Mouse (Mus musculus) heart, embryonic 12.5 days (tissue): ENCODE data around the gene Cd86. TPM values are rescaled to one million over a fixed set of nuclear protein-coding genes. Genes with fewer than 3 reads are reported as not detected.

ENCODE experiments used
- ATAC-seq: fragments of 200-750 bp; cut with Nextera tagmentation; 2 replicates; pipeline ENCODE4 v1.8.0; 2017; ENCODE audit warnings: moderate TSS enrichment, moderate library complexity; ENCODE audit not compliant: insufficient number of reproducible peaks, low FRiP score
- H3K27ac ChIP-seq: fragments of 300-500 bp; sonication (generic); 2 replicates; pipeline ENCODE4 v1.5.1; 2016; ENCODE audit warnings: mild to moderate bottlenecking, moderate library complexity; ENCODE audit not compliant: poor library complexity, severe bottlenecking
- H3K27me3 ChIP-seq: fragments of 300-500 bp; sonication (generic); replicated peaks from 2 replicates; pipeline ENCODE4 v1.6.1; 2016; ENCODE audit warnings: mild to moderate bottlenecking, moderate library complexity
- H3K36me3 ChIP-seq: fragments of 300-500 bp; sonication (generic); 2 replicates; pipeline ENCODE4 v1.6.1; 2016; ENCODE audit warnings: mild to moderate bottlenecking, moderate library complexity
- H3K4me1 ChIP-seq: fragments of 300-500 bp; sonication (generic); replicated peaks from 2 replicates; pipeline ENCODE4 v1.6.1; 2016; ENCODE audit warnings: mild to moderate bottlenecking
- H3K4me2 ChIP-seq: fragments of 300-500 bp; sonication (generic); 2 replicates; pipeline ENCODE4 v1.6.1; 2016; ENCODE audit warnings: mild to moderate bottlenecking, moderate library complexity
- H3K4me3 ChIP-seq: fragments of 300-500 bp; sonication (generic); 2 replicates; pipeline ENCODE4 v1.5.1; 2016; ENCODE audit warnings: mild to moderate bottlenecking
- H3K9ac ChIP-seq: fragments of 300-500 bp; sonication (generic); 2 replicates; pipeline ENCODE4 v1.6.1; 2016; ENCODE audit warnings: mild to moderate bottlenecking, moderate library complexity
- H3K9me3 ChIP-seq: fragments of 300-500 bp; sonication (generic); replicated peaks from 2 replicates; pipeline ENCODE4 v1.6.1; 2016; ENCODE audit warnings: mild to moderate bottlenecking, moderate library complexity
- WGBS: fragments of 180-500 bp; shearing (Covaris S2); methylation state at CpG from one replicate; pipeline ENCODE4 v1.1.7; 2016; 5-methylcytosine and 5-hydroxymethylcytosine counted together
- polyA plus RNA-seq: library from polyadenylated mRNA; unstranded; fragments of >200 nt; fragmentation: Nextera tagmentation; extraction: Ambion mirVana; gene quantifications from 2 replicates; pipeline ENCODE4 v1.2.1, GENCODE M21; 2016

Cd86 gene
- polyA plus RNA-seq, 1 experiment from 2014 or later: 0.72 TPM

DNA sequence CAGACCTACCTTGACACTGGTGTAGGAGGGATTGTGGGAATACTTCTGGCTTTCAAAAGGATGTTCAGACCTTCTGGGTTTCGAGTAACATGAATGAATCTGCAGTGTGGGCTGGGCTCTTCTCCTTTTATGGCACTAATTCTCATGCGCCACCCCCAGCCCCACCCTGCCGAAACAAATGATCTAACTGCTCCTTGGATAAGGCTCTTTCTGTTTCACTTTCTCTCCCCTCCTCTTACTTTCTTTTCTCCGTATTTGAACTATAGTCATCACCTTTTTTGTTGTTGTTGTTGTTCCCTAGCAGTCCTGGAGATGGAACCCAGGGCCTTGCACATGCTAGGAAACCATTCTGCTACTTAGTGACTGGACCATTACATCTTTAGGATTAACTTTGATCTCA is 67.6 kb downstream of the Cd86 start:
- H3K4me1 ChIP-seq: peaks cover 12% of the 10 kb centered on the region
- no peak for ATAC-seq
- H3K36me3 ChIP-seq: no peaks in the 10 kb centered on the region
- H3K27ac ChIP-seq: 0 out of 2 replicates have a peak overlapping the region, but pooled peaks have one; percentile 18
- no peaks in the 10 kb centered on the region for H3K27me3 ChIP-seq
- 71% methylated on average over 4 of the region's 4 CpGs for whole genome bisulfite sequencing
- H3K4me2 ChIP-seq: no peak overlapping the region
- H3K9ac ChIP-seq: no peak overlapping the region
- H3K9me3 ChIP-seq: no peaks in the 10 kb centered on the region
- no peak overlapping the region for H3K4me3 ChIP-seq

DNA sequence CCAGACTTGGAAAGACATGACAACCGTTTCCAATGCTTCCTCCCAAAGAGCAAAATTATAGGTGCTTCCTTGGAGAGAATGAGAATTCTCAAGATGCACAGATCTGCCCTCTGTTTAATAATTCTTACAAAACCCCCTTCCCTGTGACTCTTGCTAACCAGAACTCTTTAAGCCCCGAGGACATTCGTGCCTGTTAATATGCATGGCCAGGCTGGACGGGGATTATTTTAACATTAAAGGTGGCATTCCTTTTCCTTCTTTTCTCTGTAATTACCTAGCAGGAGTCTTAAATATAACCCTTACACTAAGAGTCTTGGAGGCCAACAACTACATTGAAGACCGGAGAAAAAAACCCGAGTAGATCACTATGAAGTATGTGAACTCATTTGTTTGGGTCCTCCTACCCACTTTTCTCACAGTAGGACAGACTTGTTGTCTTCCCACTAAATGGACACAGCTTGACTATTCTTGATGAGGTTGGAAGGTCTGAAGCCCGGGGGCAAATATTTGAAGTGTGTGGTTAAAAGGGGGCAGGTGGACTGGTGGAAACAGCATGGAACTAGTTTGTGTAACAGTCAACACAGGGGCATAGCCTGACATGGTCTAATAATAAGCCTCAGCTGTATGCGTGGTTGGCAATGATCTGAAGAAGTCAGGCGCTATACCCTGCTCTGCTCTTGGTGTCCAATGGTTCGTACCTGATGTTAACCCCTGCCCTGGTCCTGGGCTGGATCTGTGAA is 69.0 kb downstream of the Cd86 start:
- H3K4me2 ChIP-seq: no peak overlapping the region
- H3K27ac ChIP-seq: no peak overlapping the region
- ATAC-seq: no peak
- no peaks in the 10 kb centered on the region for H3K27me3 ChIP-seq
- H3K9me3 ChIP-seq: no peaks in the 10 kb centered on the region
- no peak overlapping the region for H3K4me3 ChIP-seq
- peaks cover 12% of the 10 kb centered on the region for H3K4me1 ChIP-seq
- no peak overlapping the region for H3K9ac ChIP-seq
- no peaks in the 10 kb centered on the region for H3K36me3 ChIP-seq
- WGBS: 84% methylated on average over 10 of the region's 10 CpGs

DNA sequence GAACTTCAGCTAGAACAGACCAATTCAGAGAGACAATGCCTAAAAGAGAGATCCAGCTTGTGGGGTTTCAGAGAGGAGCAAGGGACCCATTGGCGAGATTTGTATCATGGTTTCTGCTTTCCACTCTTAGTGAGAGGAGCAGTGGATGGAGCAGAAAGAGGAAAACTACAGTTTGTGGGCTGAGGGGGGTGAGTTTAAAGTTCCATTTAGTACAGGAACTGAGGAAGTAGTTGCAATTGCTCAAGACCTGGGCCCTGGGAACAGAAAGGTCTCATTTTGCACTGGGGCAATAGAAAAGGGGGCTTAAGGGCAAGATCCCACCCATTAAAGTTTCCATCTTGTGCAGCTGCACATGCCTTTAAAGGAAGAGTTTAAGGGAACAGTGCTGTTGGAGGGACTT is 76.0 kb downstream of the Cd86 start:
- 69% methylated on average over 1 of the region's 1 CpGs for WGBS
- Histone ChIP-seq H3K4me1 (no peaks in the 10 kb centered on the region), H3K27me3 (no peaks in the 10 kb centered on the region), H3K36me3 (no peaks in the 10 kb centered on the region), H3K4me3 (no peak overlapping the region), H3K9ac (no peak overlapping the region), H3K4me2 (no peak overlapping the region), H3K9me3 (no peaks in the 10 kb centered on the region), H3K27ac (no peak overlapping the region)
- ATAC-seq: no peak

DNA sequence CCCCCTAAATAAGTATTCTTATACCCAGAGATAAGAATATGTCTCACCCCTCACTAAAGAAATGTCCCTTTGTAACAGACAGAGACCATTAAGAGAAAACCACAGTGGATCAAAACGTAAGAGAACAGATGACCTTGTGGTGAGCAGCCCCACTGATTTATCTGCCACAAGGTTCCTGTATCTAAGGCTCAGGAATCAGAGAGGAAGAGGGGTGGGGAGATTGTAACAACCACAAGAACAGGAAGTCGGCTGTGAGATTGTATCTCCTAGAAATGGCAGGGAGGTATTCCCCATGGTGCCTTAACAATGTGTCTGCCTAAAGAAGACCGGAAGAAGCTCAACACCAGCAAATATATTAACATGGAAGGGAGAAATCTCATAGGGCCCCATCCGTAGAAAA is 77.9 kb downstream of the Cd86 start:
- no peaks in the 10 kb centered on the region for H3K27me3 ChIP-seq
- no peaks in the 10 kb centered on the region for H3K36me3 ChIP-seq
- H3K4me2 ChIP-seq: no peak overlapping the region
- WGBS: 44% methylated on average over 4 of the region's 4 CpGs
- no peak for ATAC-seq
- no peaks in the 10 kb centered on the region for H3K4me1 ChIP-seq
- H3K4me3 ChIP-seq: no peak overlapping the region
- no peaks in the 10 kb centered on the region for H3K9me3 ChIP-seq
- H3K9ac ChIP-seq: no peak overlapping the region
- no peak overlapping the region for H3K27ac ChIP-seq

DNA sequence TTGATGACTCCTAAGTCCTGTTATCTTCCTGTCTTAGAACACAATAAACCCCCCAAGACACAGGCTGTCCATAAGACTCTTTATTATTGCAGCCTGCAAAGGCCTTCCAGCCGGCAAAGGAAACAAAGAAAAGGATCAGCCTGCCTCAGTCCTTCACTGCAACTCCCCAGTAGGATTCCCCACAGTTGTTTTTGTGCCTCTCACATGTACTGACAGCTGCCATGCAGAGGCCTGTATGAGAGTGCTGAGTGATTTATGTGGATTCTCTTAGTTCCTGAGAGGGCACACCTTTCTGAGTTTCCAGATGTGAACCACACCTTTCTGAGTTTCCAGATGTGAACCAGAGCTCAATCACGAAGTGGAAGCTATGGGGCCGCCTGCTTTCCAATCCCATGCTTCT is 83.8 kb downstream of the Cd86 start:
- H3K4me2 ChIP-seq: no peak overlapping the region
- no peak overlapping the region for H3K27ac ChIP-seq
- no peaks in the 10 kb centered on the region for H3K27me3 ChIP-seq
- no peak for ATAC-seq
- H3K36me3 ChIP-seq: no peaks in the 10 kb centered on the region
- WGBS: 63% methylated on average over 3 of the region's 3 CpGs
- peak overlapping the region; percentile 23; the same call in 1 of the 2 replicates for H3K9ac ChIP-seq
- H3K4me3 ChIP-seq: no peak overlapping the region
- H3K4me1 ChIP-seq: no peaks in the 10 kb centered on the region
- H3K9me3 ChIP-seq: no peaks in the 10 kb centered on the region

DNA sequence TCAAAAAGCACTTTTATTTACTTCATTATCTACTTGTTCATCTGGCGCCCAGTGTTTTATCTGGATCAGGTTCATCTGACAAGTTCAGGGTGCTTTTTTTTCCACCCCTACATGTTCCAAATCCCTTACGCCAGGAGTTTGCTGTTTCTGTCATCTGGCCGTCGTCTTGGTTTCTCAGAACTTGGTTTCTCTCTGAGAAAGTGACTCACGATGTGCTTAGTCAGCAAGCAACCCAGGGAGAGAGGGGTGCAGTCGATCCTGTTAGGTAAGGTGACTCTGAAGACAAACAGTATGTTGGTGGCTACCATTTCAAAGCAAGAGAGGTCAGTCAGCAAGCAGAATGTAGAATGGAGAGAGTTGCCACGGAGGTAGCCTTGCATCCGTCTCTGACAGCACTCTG is 93.9 kb downstream of the Cd86 start:
- no peaks in the 10 kb centered on the region for H3K36me3 ChIP-seq
- WGBS: 65% methylated on average over 8 of the region's 8 CpGs

DNA sequence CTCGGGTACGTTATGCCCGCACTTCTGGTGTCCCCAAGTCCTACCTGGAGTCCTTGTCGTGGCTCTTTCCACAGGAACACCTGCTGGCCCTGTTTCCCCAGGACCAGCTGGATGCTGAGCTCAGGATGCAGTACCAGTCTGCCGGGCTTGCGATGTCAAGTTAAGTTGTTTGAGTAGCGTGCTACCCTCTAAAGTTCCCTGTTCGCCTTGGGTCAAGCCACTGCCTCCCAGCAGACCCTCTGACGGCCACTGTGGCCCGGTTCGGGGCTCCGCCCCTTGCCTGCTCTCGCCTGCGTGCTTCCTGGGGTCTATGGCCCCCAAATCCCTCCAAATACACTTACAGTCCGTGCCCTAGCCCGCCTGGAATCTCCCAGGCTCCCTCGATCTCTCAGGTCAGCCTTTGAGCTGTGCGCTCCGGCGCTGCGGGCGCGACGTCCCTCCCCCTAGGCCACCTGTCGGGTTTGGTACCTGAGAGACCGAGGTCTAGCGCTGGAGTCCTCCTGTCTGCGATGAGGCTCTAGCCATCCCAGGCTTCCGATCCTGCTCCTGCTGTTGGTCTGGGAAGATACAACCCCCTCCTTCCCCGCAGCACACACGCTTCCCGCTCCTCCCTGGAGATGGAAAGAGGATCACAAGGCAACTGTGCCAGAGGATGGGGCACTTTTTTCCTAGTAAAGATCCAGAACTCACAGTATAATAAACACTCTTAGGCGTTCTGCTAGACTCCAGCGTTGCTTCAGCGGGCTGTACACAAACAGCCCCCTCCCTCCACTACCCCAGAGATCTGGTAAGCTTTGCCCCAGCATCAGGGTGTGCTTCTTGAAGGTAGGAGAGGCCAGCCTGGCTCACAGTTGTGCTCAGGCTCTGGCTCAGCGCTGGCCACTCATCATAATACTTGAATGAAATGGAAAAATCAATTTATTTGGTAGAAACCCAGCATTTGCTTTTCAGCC is 104.2 kb downstream of the Cd86 start, which contains the start of gene Casr:
Casr (minus strand) TSS at position 756 of the 953 bp plus-strand sequence.
- peaks cover 21% of the 10 kb centered on the region for H3K27me3 ChIP-seq
- peak within 1 kb of the TSS; percentile 65 for H3K9ac ChIP-seq
- H3K27ac ChIP-seq: no peak within 1 kb of the TSS
- peak within 1 kb of the TSS; percentile 54 for H3K4me3 ChIP-seq
- WGBS: 3% methylated on average over 36 of the region's 36 CpGs
- H3K4me1 ChIP-seq: peaks cover 6% of the 10 kb centered on the region; the same call in 1 of the 2 replicates
- H3K9me3 ChIP-seq: no peaks in the 10 kb centered on the region
- peak within 1 kb of the TSS; percentile 95 for H3K4me2 ChIP-seq
- no peak for ATAC-seq
- H3K36me3 ChIP-seq: no peaks in the 10 kb centered on the region

More for the DNA sequence above, 93.9 kb downstream of the Cd86 start:
- H3K4me2 ChIP-seq: no peak overlapping the region
- H3K9ac ChIP-seq: no peak overlapping the region
- no peaks in the 10 kb centered on the region for H3K27me3 ChIP-seq
- no peak for ATAC-seq
- H3K4me3 ChIP-seq: no peak overlapping the region
- H3K4me1 ChIP-seq: no peaks in the 10 kb centered on the region
- H3K9me3 ChIP-seq: no peaks in the 10 kb centered on the region
- H3K27ac ChIP-seq: no peak overlapping the region

DNA sequence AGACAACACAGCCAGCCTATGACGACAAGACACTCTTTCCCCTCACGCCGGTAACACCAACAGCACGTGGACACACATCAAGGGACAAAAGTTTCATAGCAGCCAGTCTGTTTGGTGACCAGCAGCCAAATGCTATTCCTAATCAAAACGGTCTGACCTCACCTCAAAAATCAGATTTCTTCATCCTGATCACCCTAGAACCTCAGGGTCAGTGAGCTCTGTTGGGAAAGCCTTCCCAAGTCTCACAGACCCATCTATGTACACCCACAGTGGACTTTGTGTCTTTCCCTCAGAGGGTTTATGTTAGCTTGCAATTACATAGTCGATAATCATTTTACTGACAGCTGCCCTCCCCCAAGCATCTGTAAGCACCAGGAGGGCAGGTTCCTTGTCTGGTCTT is 106.3 kb downstream of the Cd86 start:
- Histone ChIP-seq H3K9ac (no peak overlapping the region), H3K27ac (no peak overlapping the region), H3K4me3 (no peak overlapping the region), H3K36me3 (no peaks in the 10 kb centered on the region), H3K4me2 (no peak overlapping the region), H3K4me1 (peaks cover 18% of the 10 kb centered on the region), H3K27me3 (peaks cover 21% of the 10 kb centered on the region), H3K9me3 (no peaks in the 10 kb centered on the region)
- 83% methylated on average over 6 of the region's 6 CpGs for WGBS
- ATAC-seq: no peak

DNA sequence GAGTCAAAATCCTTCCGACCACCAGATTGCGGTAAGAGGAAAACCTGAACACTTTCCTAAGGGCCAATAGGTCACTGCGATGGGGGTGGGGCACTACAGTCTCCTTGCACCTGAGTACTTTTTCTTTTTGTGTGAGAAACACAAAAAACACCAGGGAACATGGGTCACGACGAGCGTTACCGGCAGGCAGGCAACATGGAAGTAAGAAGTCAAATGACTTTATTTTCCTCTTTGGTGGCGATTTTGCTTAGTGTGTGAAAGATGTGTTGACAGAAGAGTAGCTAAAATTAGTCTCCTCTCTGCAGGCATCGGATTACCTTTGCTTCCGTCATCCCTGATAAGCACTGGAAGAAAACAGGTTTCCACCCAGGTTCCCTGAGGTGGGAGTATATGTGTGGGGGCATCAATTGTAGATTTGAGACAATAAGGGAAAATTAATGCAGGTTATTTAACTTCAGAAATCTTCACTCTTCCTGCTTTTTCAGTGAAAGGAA is 110.2 kb downstream of the Cd86 start:
- WGBS: 26% methylated on average over 10 of the region's 10 CpGs
- H3K27me3 ChIP-seq: 0 out of 2 replicates have a peak, but pooled peaks cover 6% of the 10 kb centered on the region
- peak overlapping the region; percentile 15; the same call in 1 of the 2 replicates for H3K4me3 ChIP-seq
- H3K9me3 ChIP-seq: peaks cover 8% of the 10 kb centered on the region
- H3K36me3 ChIP-seq: no peaks in the 10 kb centered on the region
- ATAC-seq: no peak
- H3K4me1 ChIP-seq: peaks cover 12% of the 10 kb centered on the region
- H3K9ac ChIP-seq: no peak overlapping the region
- H3K4me2 ChIP-seq: peak overlapping the region; percentile 59
- peak overlapping the region; percentile 53 for H3K27ac ChIP-seq
